Mouse (Mus musculus) liver, postnatal 0 days (tissue): Measurements from ENCODE around the gene Slc29a1. TPM values are rescaled to one million over a fixed set of nuclear protein-coding genes. Genes with fewer than 3 reads are reported as not detected.

Source experiments
- ATAC-seq: fragments of 200-750 bp; cut with Nextera tagmentation; 2 replicates; pipeline ENCODE4 v1.8.0; 2017; ENCODE audit warnings: mild to moderate bottlenecking, moderate library complexity
- DNase-seq: peaks from one replicate; pipeline ENCODE4 v3.0.0-alpha.2; 2016
- H3K27ac ChIP-seq: fragments of 300-500 bp; sonication (generic); 2 replicates; pipeline ENCODE4 v1.5.1; 2014; ENCODE audit warnings: antibody characterized with exemption, moderate library complexity, mild to moderate bottlenecking, low read depth
- H3K27me3 ChIP-seq: fragments of 300-500 bp; sonication (generic); 2 replicates; pipeline ENCODE4 v1.6.1; 2014; ENCODE audit warnings: low read length, control low read depth, mixed read lengths; ENCODE audit not compliant: insufficient read depth
- H3K36me3 ChIP-seq: fragments of 300-500 bp; sonication (generic); replicated peaks from 2 replicates; pipeline ENCODE4 v1.6.1; 2014; ENCODE audit warnings: mild to moderate bottlenecking, control low read depth, low read length, moderate library complexity, mixed read lengths; ENCODE audit not compliant: insufficient read depth
- H3K4me1 ChIP-seq: fragments of 300-500 bp; sonication (generic); 2 replicates; pipeline ENCODE4 v1.6.1; 2014; ENCODE audit warnings: antibody characterized with exemption, mild to moderate bottlenecking, control low read depth; ENCODE audit not compliant: insufficient read depth
- H3K4me2 ChIP-seq: fragments of 300-500 bp; sonication (generic); 2 replicates; pipeline ENCODE4 v1.6.1; 2014; ENCODE audit warnings: low read depth, mild to moderate bottlenecking, low read length, moderate library complexity, mixed read lengths
- H3K4me3 ChIP-seq: fragments of 300-500 bp; sonication (generic); 2 replicates; pipeline ENCODE4 v1.5.1; 2014; ENCODE audit warnings: low read depth, low read length
- H3K9ac ChIP-seq: fragments of 300-500 bp; sonication (generic); replicated peaks from 2 replicates; pipeline ENCODE4 v1.6.1; 2014; ENCODE audit warnings: mild to moderate bottlenecking, moderate library complexity
- H3K9me3 ChIP-seq: fragments of 300-500 bp; sonication (generic); 2 replicates; pipeline ENCODE4 v1.6.1; 2016; ENCODE audit warnings: mild to moderate bottlenecking, control low read depth, low read length, mixed read lengths
- CTCF ChIP-seq: sonication (generic); IDR thresholded peaks from 2 replicates; pipeline ENCODE4 v1.5.1; 2016; ENCODE audit warnings: antibody characterized with exemption, low read depth
- EP300 ChIP-seq: IDR thresholded peaks from 2 replicates; pipeline ENCODE4 v1.6.1; 2016; ENCODE audit warnings: antibody characterized with exemption, low read depth, mild to moderate bottlenecking
- WGBS: fragments of 180-500 bp; shearing (Covaris S2); extraction: QIAGEN DNeasy Blood & Tissue Kit; methylation state at CpG from one replicate; pipeline ENCODE4 v1.1.7; 2014; ENCODE audit not compliant: insufficient replicate concordance; 5-methylcytosine and 5-hydroxymethylcytosine counted together
- polyA plus RNA-seq: library from polyadenylated mRNA; unstranded; fragments of >200 nt; fragmentation: Nextera tagmentation; extraction: Ambion mirVana; gene quantifications from 2 replicates; pipeline ENCODE4 v1.2.1, GENCODE M21; 2015

The Slc29a1 gene
- polyA plus RNA-seq, 1 experiment from 2014 or later, result 91.6 TPM

DNA sequence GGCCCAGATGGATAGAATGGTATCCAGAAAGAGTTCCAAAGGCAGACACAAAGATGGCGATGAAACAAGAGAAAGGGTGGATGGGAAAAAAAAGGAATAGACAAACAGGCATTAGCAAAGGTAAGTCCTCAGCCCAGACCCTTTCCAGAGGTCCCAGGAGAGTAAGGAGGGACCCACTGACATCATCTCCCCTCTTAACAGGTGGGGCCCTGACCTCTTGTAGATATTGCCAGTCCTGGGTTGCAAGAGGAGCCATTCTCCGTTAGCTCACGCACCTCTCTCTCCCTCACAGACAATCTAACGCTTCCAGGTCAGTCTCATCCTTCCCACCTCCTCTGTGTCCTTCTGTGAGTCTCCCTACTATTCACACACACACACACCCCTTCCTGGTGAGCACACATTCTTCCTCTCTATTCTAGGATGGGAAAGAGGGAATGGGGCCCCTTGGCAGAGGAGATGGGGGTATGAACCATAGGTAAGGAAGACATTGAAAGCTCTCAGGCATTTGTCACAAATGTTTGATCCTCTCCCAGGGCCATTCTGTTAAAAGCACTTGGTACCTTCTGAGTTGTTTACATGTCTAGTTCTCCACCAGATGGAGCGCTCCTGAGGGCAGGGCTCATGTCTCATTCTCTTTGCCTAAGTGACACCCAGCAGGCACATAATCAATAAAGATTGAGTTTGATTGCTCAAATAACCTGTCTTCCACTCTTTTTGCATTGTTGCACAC, 51.8 kb downstream of the Slc29a1 start:
- H3K36me3 ChIP-seq, result no peaks in the 10 kb centered on the region
- H3K4me1 ChIP-seq, result peaks cover 10% of the 10 kb centered on the region
- no peak overlapping the region for H3K4me3 ChIP-seq
- H3K27ac ChIP-seq, result no peak overlapping the region
- 60% methylated on average over 5 of the region's 5 CpGs for WGBS
- no peak for TF ChIP-seq EP300
- TF ChIP-seq CTCF, result no peak
- no peak for ATAC-seq
- H3K27me3 ChIP-seq, result peaks cover 83% of the 10 kb centered on the region
- no peaks in the 10 kb centered on the region for H3K9me3 ChIP-seq
- H3K4me2 ChIP-seq, result no peak overlapping the region
- H3K9ac ChIP-seq, result no peak overlapping the region
- DNase-seq, result no peak

DNA sequence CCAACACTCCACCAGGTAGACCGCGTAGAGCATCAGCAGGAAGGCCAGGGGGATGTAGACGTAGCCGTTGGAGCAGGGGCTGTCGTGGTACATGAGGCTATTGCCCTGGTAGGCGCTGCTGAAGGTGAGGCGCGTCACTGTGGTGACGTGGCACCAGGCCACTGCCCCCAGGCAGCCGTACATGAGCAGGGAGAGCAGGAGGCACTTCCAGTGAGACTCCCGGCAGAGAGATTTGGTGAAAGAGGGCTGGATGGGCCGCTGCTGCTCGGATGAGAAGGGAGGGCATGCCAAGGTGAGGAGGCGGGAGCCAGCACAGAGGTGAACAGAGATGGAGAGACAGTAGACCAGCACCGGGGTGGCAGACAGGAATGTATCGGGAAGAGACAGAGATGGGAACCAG, 52.5 kb downstream of the Slc29a1 start:
- WGBS, result 68% methylated on average over 16 of the region's 16 CpGs
- H3K4me3 ChIP-seq, result no peak overlapping the region
- H3K27ac ChIP-seq, result no peak overlapping the region
- no peak for ATAC-seq
- TF ChIP-seq EP300, result no peak
- TF ChIP-seq CTCF, result no peak
- no peak overlapping the region for H3K4me2 ChIP-seq
- DNase-seq, result no peak
- no peaks in the 10 kb centered on the region for H3K36me3 ChIP-seq
- no peak overlapping the region for H3K9ac ChIP-seq
- H3K4me1 ChIP-seq, result peaks cover 10% of the 10 kb centered on the region
- H3K27me3 ChIP-seq, result peaks cover 87% of the 10 kb centered on the region
- H3K9me3 ChIP-seq, result no peaks in the 10 kb centered on the region

GRCm38 (mm10) chr17:45545278-45545961, 54.0 kb downstream of the Slc29a1 start:
- H3K9me3 ChIP-seq, result no peaks in the 10 kb centered on the region
- peak overlapping the region; percentile 6; the same call in 1 of the 2 replicates for H3K4me3 ChIP-seq
- WGBS, result 4% methylated on average over 74 of the region's 74 CpGs
- H3K9ac ChIP-seq, result no peak overlapping the region
- H3K36me3 ChIP-seq, result no peaks in the 10 kb centered on the region
- peaks cover 88% of the 10 kb centered on the region for H3K27me3 ChIP-seq
- TF ChIP-seq EP300, result no peak
- no peak overlapping the region for H3K27ac ChIP-seq
- H3K4me2 ChIP-seq, result peak overlapping the region; percentile 18; the same call in 1 of the 2 replicates
- DNase-seq, result no peak
- ATAC-seq, result no peak
- H3K4me1 ChIP-seq, result peaks cover 10% of the 10 kb centered on the region

DNA sequence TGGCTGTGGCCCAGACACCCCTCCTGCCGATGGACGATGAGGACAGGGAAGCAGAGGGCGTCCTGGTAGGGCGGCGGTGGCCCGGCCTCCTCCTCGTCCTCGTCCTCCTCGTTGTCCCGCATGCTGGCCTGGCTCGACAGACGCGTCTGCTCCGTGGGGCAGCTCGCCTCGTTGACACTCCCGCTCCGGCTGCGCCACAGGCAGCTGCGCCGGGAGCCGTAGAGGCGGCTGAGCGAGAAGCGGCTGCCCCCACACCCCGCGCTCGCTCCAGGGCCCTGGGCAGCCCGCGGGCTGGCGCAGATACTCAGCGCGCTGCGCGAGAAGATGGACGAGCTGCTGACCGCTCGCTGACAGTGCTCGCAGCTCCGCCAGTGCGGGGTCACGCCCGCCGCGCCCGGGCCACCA, 54.5 kb downstream of the Slc29a1 start:
- Histone ChIP-seq H3K4me1 (peaks cover 10% of the 10 kb centered on the region), H3K9me3 (no peaks in the 10 kb centered on the region), H3K36me3 (no peaks in the 10 kb centered on the region), H3K9ac (no peak overlapping the region), H3K4me2 (peak overlapping the region; percentile 18; the same call in 1 of the 2 replicates), H3K27ac (no peak overlapping the region), H3K27me3 (peaks cover 86% of the 10 kb centered on the region), H3K4me3 (peak overlapping the region; percentile 6; the same call in 1 of the 2 replicates)
- DNase-seq (no peak), ATAC-seq (no peak)
- no peak for TF ChIP-seq EP300
- TF ChIP-seq CTCF, result no peak
- WGBS, result 6% methylated on average over 32 of the region's 46 CpGs

DNA sequence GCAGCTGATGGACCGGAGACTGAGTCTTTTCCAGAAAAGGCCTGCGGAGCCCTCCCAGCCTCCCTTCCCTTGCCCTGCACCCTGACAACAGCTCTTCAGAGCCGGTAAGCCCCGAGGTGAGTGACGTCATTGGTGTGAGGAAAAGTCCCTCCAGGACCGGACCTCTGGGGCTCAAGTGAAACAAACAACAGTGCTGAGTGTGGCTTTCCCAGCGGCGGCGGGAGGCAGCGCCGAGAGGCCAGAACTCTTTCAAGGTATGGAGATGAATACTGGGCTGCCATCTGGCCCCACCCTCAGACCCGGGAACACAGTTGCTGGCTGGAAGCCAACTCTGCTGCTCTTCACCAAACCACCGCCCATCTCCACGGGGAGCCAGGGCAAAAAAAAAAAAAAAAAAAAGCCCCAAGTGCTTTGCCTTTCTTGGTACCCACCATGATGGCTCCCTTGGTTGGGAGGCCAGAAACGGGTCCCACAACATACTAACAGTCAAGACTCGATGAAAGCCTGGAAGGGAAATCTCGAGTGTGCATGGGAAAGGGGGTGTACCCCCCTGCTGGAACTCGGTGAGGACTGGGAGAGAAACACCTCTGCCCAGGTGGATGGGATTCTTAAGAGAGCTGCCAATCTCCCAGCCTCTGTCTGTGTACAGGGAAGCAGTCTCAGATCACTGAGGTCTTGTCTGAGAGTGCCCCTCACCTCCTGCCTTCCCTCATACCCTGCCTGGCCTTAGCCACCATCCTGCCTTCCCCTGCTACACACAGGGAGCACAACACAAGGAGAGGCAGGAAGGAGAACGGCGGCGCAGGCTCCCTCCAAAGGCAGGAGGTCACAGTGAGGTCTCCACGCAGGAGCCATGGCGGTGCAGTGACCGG, 55.2 kb downstream of the Slc29a1 start:
- WGBS, result 6% methylated on average over 24 of the region's 24 CpGs

GRCm38 (mm10) chr17:45543115-45543514, 56.3 kb downstream of the Slc29a1 start:
- no peak overlapping the region for H3K9ac ChIP-seq
- peaks cover 74% of the 10 kb centered on the region for H3K27me3 ChIP-seq
- TF ChIP-seq CTCF (no peak), EP300 (no peak)
- H3K4me3 ChIP-seq, result no peak overlapping the region
- peaks cover 5% of the 10 kb centered on the region; the same call in 1 of the 2 replicates for H3K4me1 ChIP-seq
- no peak overlapping the region for H3K27ac ChIP-seq
- no peak overlapping the region for H3K4me2 ChIP-seq
- H3K9me3 ChIP-seq, result no peaks in the 10 kb centered on the region
- DNase-seq, result no peak
- 24% methylated on average over 1 of the region's 1 CpGs for whole genome bisulfite sequencing
- ATAC-seq, result no peak
- H3K36me3 ChIP-seq, result no peaks in the 10 kb centered on the region

More for the DNA sequence above, 55.2 kb downstream of the Slc29a1 start:
- H3K4me1 ChIP-seq, result peaks cover 9% of the 10 kb centered on the region
- H3K9ac ChIP-seq, result no peak overlapping the region
- H3K27me3 ChIP-seq, result peaks cover 83% of the 10 kb centered on the region
- H3K36me3 ChIP-seq, result no peaks in the 10 kb centered on the region
- no peak overlapping the region for H3K4me3 ChIP-seq
- H3K9me3 ChIP-seq, result no peaks in the 10 kb centered on the region
- H3K27ac ChIP-seq, result no peak overlapping the region
- ATAC-seq (no peak), DNase-seq (no peak)
- no peak for TF ChIP-seq EP300
- H3K4me2 ChIP-seq, result no peak overlapping the region
